Mouse (Mus musculus): Measurements from ENCODE around the gene Vmn1r5. TPM values are rescaled to one million over a fixed set of nuclear protein-coding genes. Genes with fewer than 3 reads are reported as not detected.

The Vmn1r5 gene
- polyA plus RNA-seq, 1 experiment from 2014 or later: not detected

Other genes with a start within 250 kb of the Vmn1r5 start
- gene Kbtbd2, start 172.5 kb upstream of the Vmn1r5 start, polyA plus RNA-seq (2015; fragmentation: Nextera tagmentation; extraction: Ambion mirVana): 28.9 and 31.1 TPM in 2 replicates
- 44.6 and 53.1 TPM in 2 replicates for gene Fkbp9, start 138.2 kb upstream of the Vmn1r5 start, polyA plus RNA-seq (2015; fragmentation: Nextera tagmentation; extraction: Ambion mirVana)
- gene Nt5c3, start 46.3 kb upstream of the Vmn1r5 start, polyA plus RNA-seq (2015; fragmentation: Nextera tagmentation; extraction: Ambion mirVana): 137 and 152 TPM in 2 replicates
- 0.58 and 0.82 TPM in 2 replicates for gene Vmn1r4, start 46.3 kb upstream of the Vmn1r5 start, polyA plus RNA-seq (2015; fragmentation: Nextera tagmentation; extraction: Ambion mirVana)
- not detected in 2 replicates for gene Vmn1r6, start 27.0 kb downstream of the Vmn1r5 start, polyA plus RNA-seq (2015; fragmentation: Nextera tagmentation; extraction: Ambion mirVana)
- gene Vmn1r7, start 55.1 kb downstream of the Vmn1r5 start, polyA plus RNA-seq (2015; fragmentation: Nextera tagmentation; extraction: Ambion mirVana): not detected in 2 replicates
- not detected in 2 replicates for gene Vmn1r8, start 62.0 kb downstream of the Vmn1r5 start, polyA plus RNA-seq (2015; fragmentation: Nextera tagmentation; extraction: Ambion mirVana)
- not detected in 2 replicates for gene Vmn1r9, start 96.5 kb downstream of the Vmn1r5 start, polyA plus RNA-seq (2015; fragmentation: Nextera tagmentation; extraction: Ambion mirVana)
- gene Vmn1r10, start 139.2 kb downstream of the Vmn1r5 start, polyA plus RNA-seq (2015; fragmentation: Nextera tagmentation; extraction: Ambion mirVana): not detected in 2 replicates
- not detected in 2 replicates for gene Vmn1r11, start 163.2 kb downstream of the Vmn1r5 start, polyA plus RNA-seq (2015; fragmentation: Nextera tagmentation; extraction: Ambion mirVana)
- gene Vmn1r12, start 186.6 kb downstream of the Vmn1r5 start, polyA plus RNA-seq (2015; fragmentation: Nextera tagmentation; extraction: Ambion mirVana): not detected in 2 replicates
- gene Vmn1r13, start 233.0 kb downstream of the Vmn1r5 start, polyA plus RNA-seq (2015; fragmentation: Nextera tagmentation; extraction: Ambion mirVana): not detected in 2 replicates

All from neural tube, embryonic 15.5 days (tissue).